Mouse (Mus musculus) layer of hippocampus, adult 9-10 months (tissue): ENCODE data around the gene Slc16a7.

ENCODE experiments used
- DNase-seq: peaks from one replicate; pipeline ENCODE4 v3.0.0; 2022; ENCODE audit warnings: low spot score

Gene Slc16a7

DNA sequence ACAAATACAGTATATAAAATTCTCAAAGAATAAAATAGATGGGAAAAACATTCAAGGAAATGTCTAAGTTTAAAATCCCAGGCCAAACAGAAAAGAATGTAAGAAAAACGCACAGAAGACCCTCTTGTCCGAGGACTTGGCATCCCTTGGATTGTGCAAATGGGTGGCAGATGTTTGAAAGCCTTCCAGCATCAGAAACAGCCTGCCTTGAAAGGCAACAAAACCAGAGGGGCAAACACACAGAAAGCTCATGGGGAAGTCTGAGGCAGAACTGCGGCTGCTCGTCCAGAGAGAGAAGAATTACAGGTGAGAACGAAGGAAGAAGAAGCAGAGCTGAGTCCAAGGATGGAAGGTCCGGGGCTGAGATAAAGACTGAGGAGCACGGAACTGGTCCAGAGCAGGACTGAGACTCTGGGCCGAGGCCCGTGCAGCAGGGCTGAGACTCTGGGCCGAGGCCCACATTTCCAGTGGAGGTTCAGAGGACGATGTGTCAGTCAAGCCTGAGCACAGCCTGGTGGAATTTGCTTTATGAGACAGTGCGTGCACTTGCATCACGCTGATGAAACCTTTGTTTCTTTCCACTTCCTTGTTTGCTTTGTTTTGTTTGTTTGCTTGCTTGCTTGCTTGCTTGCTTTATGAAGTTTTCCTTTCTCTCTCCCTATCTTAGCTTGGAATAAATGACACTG, 65.0 kb downstream of the Slc16a7 start:
- no peak for DNase-seq

DNA sequence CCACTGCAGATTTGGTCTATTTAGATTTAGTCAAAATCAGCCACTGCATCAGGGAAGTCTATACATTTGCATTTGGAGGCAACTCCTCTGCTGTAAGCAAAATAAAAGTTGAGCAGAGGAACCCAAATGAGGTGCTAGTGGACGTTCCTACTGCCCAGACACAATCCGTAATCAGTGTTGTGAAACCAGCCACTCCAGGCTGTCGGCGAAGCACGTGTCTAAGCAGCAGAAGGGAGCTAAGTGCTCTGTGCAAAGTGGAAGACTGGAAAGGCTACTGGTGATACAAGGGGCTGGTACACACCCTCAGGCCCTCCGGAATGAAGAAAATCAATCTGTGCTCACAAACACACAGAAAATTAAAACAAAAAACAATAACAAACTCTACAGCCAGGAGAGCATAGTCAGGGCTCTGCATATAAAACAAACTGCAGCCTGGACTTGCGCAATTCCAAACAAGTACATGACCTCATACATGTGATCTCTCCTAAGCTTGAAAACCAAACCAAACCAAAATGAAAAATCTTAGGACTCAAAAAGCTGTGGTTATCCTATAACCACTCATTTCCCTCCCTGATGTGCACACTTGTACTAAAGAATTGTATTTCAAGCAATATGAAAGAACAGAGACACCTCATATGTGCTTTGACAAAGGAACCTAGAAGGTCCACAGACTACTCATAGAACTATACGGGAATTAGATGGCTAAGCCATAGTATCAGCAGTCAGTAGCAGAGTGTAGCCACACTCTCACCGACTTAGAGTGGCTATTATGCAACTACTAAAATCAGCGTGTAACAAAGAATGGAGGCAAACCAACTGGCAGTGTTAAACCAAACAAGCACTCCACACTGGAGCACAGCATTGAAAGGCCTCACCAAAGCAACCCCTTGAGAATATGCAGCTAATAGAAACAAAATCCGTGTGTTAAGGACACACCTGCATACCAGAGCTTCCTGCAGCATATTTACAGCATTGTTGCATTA, 67.5 kb downstream of the Slc16a7 start:
- DNase-seq = no peak

DNA sequence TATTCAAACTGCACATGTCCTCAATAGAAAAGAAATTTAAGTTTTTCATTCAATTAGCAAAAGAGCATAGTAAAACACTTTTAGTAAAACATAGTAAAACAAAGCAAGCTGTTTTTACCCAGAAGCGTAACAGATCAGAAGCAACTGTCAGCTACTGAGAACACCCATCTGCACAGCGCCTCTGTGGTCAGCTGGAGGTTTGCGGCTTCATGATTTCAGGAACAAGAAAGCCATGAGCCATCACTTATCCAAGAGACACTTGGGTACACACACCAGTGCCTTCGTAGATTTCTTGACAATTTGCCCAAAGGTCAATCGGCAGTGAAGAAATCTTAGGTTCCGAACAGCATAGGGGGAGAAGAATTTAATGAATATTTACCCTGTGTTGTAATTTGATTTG, 71.9 kb downstream of the Slc16a7 start:
- peak; percentile 38 for DNase-seq

DNA sequence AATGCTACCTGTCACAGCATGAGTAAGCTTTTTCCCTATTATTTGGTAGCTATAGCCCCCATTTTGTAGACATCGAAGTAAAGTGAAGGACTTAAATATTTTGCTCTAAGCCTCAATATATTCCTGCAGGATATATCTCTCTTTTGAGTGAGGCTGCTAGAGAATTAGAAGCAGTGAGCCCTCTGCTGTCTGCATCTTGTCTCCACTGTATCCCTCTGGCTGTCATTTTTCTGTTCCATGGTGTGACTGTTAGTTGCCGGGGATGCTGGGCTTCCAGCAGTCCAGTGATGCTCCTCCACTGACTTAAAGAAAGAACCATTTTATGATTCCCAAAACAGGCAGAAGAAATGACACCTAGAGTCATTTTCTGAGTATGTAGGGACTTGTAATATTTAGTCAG, 78.4 kb downstream of the Slc16a7 start:
- DNase-seq = no peak

- DNase-seq = no peak
These were observed 91.2 kb downstream of the Slc16a7 start for GRCm38 (mm10) chr10:125298036-125298435.

DNA sequence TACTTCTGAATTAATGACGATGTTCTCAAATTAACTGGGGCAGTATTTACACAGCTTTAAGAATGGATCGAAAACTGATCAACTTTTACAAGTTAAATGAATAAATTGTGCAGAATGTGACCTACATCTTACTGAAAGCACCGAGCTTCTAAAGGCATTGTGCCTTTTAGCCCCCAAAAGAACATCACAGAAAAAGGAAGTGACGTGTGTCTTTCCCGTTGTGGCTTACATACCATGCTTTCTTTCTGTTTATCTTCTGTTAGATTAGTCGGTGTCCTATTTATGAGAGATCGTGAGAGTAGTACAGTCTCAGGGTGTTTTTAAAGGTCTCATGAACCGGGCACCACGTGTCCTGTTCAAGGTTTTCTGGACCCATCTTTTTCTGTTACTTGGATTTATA, 98.9 kb downstream of the Slc16a7 start:
- no peak for DNase-seq

GRCm38 (mm10) chr10:125288560-125288959, 100.7 kb downstream of the Slc16a7 start:
- DNase-seq = no peak

GRCm38 (mm10) chr10:125285386-125285785, 103.9 kb downstream of the Slc16a7 start:
- no peak for DNase-seq

GRCm38 (mm10) chr10:125275149-125275848, 114.0 kb downstream of the Slc16a7 start:
- DNase-seq = no peak

DNA sequence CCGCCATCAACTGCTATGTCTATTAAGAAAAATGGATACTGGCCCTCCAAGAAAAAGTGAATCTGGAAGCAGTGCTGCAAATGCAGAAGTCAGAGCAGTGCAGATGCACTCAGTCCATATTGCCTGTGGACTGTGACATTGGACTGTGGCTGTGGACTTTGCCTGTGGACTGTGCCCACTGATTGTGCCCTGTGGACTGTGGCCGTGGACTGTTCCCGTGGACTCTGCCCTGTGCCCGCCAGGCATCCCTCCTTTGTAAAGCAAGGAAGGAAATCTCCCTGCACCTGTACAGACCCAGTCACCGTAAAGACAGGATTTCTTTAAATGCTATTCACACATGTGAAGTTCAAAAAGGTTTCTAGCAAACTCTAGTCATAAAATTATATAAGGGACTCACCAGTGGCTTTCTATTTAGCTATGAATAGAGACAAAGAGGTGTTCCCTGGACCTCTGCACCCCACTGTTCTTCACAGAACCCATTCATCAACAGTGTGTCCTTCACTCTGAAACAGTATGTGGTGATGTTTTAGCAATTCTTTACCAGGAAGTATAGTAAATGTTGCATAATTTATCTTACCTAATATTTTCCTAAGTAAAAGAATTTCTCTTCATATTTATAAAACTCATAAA, 114.6 kb downstream of the Slc16a7 start:
- no peak for DNase-seq

GRCm38 (mm10) chr10:125273759-125274158, 115.5 kb downstream of the Slc16a7 start:
- DNase-seq = no peak

DNA sequence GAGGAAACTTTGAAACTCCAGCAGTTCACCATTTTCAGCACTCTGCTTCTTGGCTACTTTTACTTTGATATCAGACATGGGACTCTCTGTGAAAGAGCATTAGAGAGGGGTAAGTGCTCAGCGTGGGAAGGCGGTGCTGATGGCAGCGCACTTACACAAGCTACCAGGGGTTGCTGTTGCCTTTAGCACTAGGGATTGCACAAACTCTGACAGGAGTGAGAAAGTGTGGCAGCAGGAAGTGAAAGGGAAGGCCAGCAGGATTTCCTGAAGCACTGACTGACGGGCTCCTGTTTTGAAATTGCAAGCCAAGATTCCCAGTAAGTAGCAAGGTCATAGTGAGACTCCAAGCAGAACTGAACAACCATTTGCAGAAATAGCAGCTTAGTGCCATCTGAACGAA, 117.8 kb downstream of the Slc16a7 start:
- no peak for DNase-seq

DNA sequence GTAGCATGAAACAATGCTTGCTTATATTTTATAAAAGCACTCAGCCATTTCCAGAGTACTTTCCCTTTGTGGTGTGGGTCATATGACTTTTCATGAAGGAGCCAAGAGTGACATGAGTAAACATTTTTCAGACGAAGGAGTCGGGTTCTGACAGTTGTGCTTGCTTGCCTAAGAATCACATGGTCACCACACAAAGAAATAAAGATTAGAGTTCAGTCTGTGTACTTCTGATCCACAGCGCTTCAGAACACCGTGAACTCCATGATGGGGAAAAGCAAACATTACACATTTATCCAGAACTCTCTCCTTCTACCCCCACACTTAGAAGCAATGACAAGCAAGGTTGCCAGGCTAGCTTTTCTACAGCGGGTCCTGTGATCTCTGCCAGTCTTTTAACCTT, 119.0 kb downstream of the Slc16a7 start:
- no peak for DNase-seq

- DNase-seq = no peak
These were observed 122.9 kb downstream of the Slc16a7 start for GRCm38 (mm10) chr10:125266322-125266721.

GRCm38 (mm10) chr10:125265901-125266300, 123.4 kb downstream of the Slc16a7 start:
- no peak for DNase-seq

GRCm38 (mm10) chr10:125265467-125265866, 123.8 kb downstream of the Slc16a7 start:
- no peak for DNase-seq

- DNase-seq = peak; percentile 70
These were observed 124.3 kb downstream of the Slc16a7 start for GRCm38 (mm10) chr10:125264938-125265337.

DNA sequence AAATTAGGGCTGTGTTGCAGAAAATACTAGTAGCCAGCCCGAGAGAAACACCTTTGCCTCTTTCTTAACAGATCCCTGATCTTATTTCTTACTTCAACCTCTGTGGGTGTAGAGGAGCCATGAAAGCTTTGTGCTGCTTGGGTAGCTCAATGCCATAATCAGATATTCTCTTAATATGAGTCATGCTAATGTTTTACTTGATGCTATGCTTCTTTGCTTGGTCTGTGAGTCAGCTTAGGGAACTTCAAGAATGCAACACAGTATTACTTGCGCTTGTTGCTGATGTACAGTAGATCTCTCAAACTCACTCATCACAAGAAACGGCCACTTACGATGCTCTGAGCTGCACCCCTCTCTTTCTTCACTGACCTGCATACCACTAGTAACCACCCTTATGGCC, 133.4 kb downstream of the Slc16a7 start:
- DNase-seq = no peak

GRCm38 (mm10) chr10:125214536-125214935, 174.7 kb downstream of the Slc16a7 start:
- DNase-seq = no peak

GRCm38 (mm10) chr10:125213805-125214204, 175.5 kb downstream of the Slc16a7 start:
- DNase-seq = no peak

GRCm38 (mm10) chr10:125187544-125187943, 201.7 kb downstream of the Slc16a7 start:
- DNase-seq = peak; percentile 12

GRCm38 (mm10) chr10:125185387-125185786, 203.9 kb downstream of the Slc16a7 start:
- DNase-seq = no peak
